8 mouse cellular contexts compared by ENCODE assay signal in the genomic region with DNA sequence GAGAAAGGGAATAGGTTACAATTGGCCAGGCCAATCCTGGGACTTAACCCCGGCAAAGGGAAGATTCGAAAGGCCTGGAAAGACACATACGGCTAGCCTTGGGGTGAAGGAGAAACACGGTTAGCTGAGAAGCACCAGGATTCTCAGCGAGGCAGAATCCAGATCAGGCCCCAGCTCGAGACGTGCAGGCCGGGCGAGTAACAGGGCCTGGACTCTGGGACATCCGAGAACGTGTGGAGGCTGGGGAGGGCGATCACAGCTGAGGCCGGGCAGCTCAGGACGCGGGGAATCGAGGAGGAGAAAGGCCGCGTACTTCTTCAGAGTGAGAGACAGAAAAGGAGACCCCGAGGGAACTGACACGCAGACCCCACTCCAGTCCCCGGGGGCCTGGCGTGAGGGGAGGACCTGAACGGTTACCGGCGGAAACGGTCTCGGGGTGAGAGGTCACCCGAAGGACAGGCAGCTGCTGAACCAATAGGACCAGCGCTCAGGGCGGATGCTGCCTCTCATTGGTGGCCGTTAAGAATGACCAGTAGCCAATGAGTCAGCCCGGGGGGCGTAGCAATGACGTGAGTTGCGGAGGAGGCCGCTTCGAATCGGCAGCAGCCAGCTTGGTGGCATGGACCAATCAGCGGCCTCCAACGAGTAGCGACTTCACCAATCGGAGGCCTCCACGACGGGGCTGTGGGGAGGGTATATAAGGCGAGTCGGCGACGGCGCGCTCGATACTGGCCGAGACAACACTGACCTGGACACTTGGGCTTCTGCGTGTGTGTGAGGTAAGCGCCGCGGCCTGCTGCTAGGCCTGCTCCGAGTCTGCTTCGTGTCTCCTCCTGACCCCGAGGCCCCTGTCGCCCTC. TPM values are rescaled to one million over a fixed set of nuclear protein-coding genes. Genes with fewer than 3 reads are reported as not detected.
DNase-seq lines count a peak whose midpoint lies in the region; ATAC-seq and TF ChIP-seq lines count a peak whose summit lies in the region.

A gene (plus strand): TSS at position 603 of the 859 bp plus-strand sequence.

- H3K27me3 ChIP-seq in heart, embryonic 12.5 days (replicated peaks): no peaks in the 10 kb centered on the region
- no peaks in the 10 kb centered on the region for H3K27me3 ChIP-seq in kidney, postnatal 0 days (ENCODE audit: insufficient read depth, low read length)
- H3K27me3 ChIP-seq in liver, embryonic 11.5 days (replicated peaks; ENCODE audit: control insufficient read depth, insufficient read depth, low read length): no peaks in the 10 kb centered on the region
- H3K27me3 ChIP-seq in stomach, embryonic 14.5 days (ENCODE audit: control insufficient read depth, insufficient read depth, low read length): no peaks in the 10 kb centered on the region

- 0% methylated on average over 60 of the region's 60 CpGs for WGBS in heart, embryonic 12.5 days
- WGBS in kidney, postnatal 0 days: under 1% methylated on average over 60 of the region's 60 CpGs
- under 1% methylated on average over 60 of the region's 60 CpGs for WGBS in liver, embryonic 11.5 days
- under 1% methylated on average over 59 of the region's 60 CpGs for WGBS in stomach, embryonic 14.5 days

- H3K4me1 ChIP-seq in heart, embryonic 12.5 days (replicated peaks): peaks cover 38% of the 10 kb centered on the region
- H3K4me1 ChIP-seq in kidney, postnatal 0 days (replicated peaks; ENCODE audit: insufficient read depth, low read length): peaks cover 22% of the 10 kb centered on the region
- H3K4me1 ChIP-seq in liver, embryonic 11.5 days (replicated peaks; ENCODE audit: control insufficient read depth, insufficient read depth, low read length): peaks cover 37% of the 10 kb centered on the region
- peaks cover 34% of the 10 kb centered on the region for H3K4me1 ChIP-seq in stomach, embryonic 14.5 days (ENCODE audit: control insufficient read depth, insufficient read depth, low read length)

- H3K4me2 ChIP-seq in heart, embryonic 12.5 days: peak within 1 kb of the TSS; percentile 77
- peak within 1 kb of the TSS; percentile 77 for H3K4me2 ChIP-seq in kidney, postnatal 0 days (ENCODE audit: low read length)
- peak within 1 kb of the TSS; percentile 90 for H3K4me2 ChIP-seq in liver, embryonic 11.5 days
- peak within 1 kb of the TSS; percentile 74 for H3K4me2 ChIP-seq in stomach, embryonic 14.5 days (replicated peaks; ENCODE audit: low read depth, low read length)

- H3K27ac ChIP-seq in heart, embryonic 12.5 days (ENCODE audit: poor library complexity, severe bottlenecking): peak within 1 kb of the TSS; percentile 89
- H3K27ac ChIP-seq in kidney, postnatal 0 days: peak within 1 kb of the TSS; percentile 93
- H3K27ac ChIP-seq in liver, embryonic 11.5 days (ENCODE audit: low read depth, low read length): peak within 1 kb of the TSS; percentile 89
- peak within 1 kb of the TSS; percentile 91 for H3K27ac ChIP-seq in stomach, embryonic 14.5 days (ENCODE audit: low read length)

- peak within 1 kb of the TSS; percentile 99 for H3K9ac ChIP-seq in heart, embryonic 12.5 days
- H3K9ac ChIP-seq in kidney, postnatal 0 days (ENCODE audit: low read depth, low read length): peak within 1 kb of the TSS; percentile 97
- peak within 1 kb of the TSS; percentile 99 for H3K9ac ChIP-seq in liver, embryonic 11.5 days (ENCODE audit: low read depth, low read length)
- peak within 1 kb of the TSS; percentile 99 for H3K9ac ChIP-seq in stomach, embryonic 14.5 days (replicated peaks; ENCODE audit: low read depth, low read length)

- H3K4me3 ChIP-seq in heart, embryonic 12.5 days: peak within 1 kb of the TSS; percentile 96
- peak within 1 kb of the TSS; percentile 87 for H3K4me3 ChIP-seq in kidney, postnatal 0 days (replicated peaks; ENCODE audit: low read depth, low read length)
- H3K4me3 ChIP-seq in liver, embryonic 11.5 days (ENCODE audit: low read depth, low read length): peak within 1 kb of the TSS; percentile 99
- H3K4me3 ChIP-seq in stomach, embryonic 14.5 days (ENCODE audit: low read depth, low read length): peak within 1 kb of the TSS; percentile 98

- ATAC-seq in erythroid progenitor cell, adult 5-6 weeks (replicated peaks; ENCODE audit: low FRiP score, poor library complexity, severe bottlenecking): peak; percentile 96
- ATAC-seq in heart, embryonic 12.5 days (ENCODE audit: insufficient number of reproducible peaks, low FRiP score): peak; percentile 99
- peak; percentile 99 for ATAC-seq in kidney, postnatal 0 days (replicated peaks; ENCODE audit: low FRiP score, low read depth)
- ATAC-seq in liver, embryonic 11.5 days (replicated peaks; ENCODE audit: low FRiP score): peak; percentile 98
- peak; percentile 99 for ATAC-seq in stomach, embryonic 14.5 days (ENCODE audit: insufficient number of reproducible peaks, insufficient read depth, low FRiP score, low read depth)

- TF ChIP-seq CTCF in kidney, postnatal 0 days (IDR thresholded peaks at IDR 0.05; ENCODE audit: low read depth): no peak

- H3K36me3 ChIP-seq in heart, embryonic 12.5 days: peaks cover 39% of the 10 kb centered on the region
- H3K36me3 ChIP-seq in kidney, postnatal 0 days (ENCODE audit: insufficient read depth, low read length): peaks cover 28% of the 10 kb centered on the region
- H3K36me3 ChIP-seq in liver, embryonic 11.5 days (ENCODE audit: control insufficient read depth, insufficient read depth, low read length): peaks cover 31% of the 10 kb centered on the region
- H3K36me3 ChIP-seq in stomach, embryonic 14.5 days (ENCODE audit: control insufficient read depth, insufficient read depth, low read length): peaks cover 36% of the 10 kb centered on the region

- no peaks in the 10 kb centered on the region for H3K9me3 ChIP-seq in heart, embryonic 12.5 days (replicated peaks)
- no peaks in the 10 kb centered on the region for H3K9me3 ChIP-seq in kidney, postnatal 0 days (replicated peaks; ENCODE audit: low read length)
- H3K9me3 ChIP-seq in liver, embryonic 11.5 days (ENCODE audit: control insufficient read depth, low read length): no peaks in the 10 kb centered on the region
- H3K9me3 ChIP-seq in stomach, embryonic 14.5 days (ENCODE audit: control insufficient read depth, low read depth, low read length): no peaks in the 10 kb centered on the region

- DNase-seq in CD4-positive helper T cell, adult 2 months (ENCODE audit: low read depth, low spot score): peak; percentile 100
- peak; percentile 99 for DNase-seq in brain, embryonic 18.5 days (ENCODE audit: low read depth, low spot score)
- DNase-seq in kidney, postnatal 0 days (ENCODE audit: low spot score): peak; percentile 100
- DNase-seq in liver, embryonic 11.5 days (ENCODE audit: low spot score): peak; percentile 99
- DNase-seq in naive thymus-derived CD4-positive, alpha-beta T cell, adult 2 months (ENCODE audit: low read depth): peak; percentile 99

RNA-seq across cellular contexts. Expression of the gene that starts here (rescaled TPM):
- 168 and 188 TPM in 2 replicates for total RNA-seq in erythroid progenitor cell, adult 5-6 weeks (2015; ENCODE audit: low replicate concordance)
- total RNA-seq in erythroid progenitor cell, adult 5-6 weeks (2017; ENCODE audit: low replicate concordance): 512 and 550 TPM in 2 replicates
- polyA plus RNA-seq in heart, embryonic 12.5 days (2016; fragmentation: Nextera tagmentation; extraction: Ambion mirVana): 916 and 917 TPM in 2 replicates
- polyA plus RNA-seq in kidney, postnatal 0 days (2015; fragmentation: Nextera tagmentation; extraction: Ambion mirVana): 688 and 780 TPM in 2 replicates
- polyA plus RNA-seq in liver, embryonic 11.5 days (2014; fragmentation: Nextera tagmentation; extraction: Ambion mirVana): 964 and 1,028 TPM in 2 replicates
- polyA plus RNA-seq in stomach, embryonic 14.5 days (2014; fragmentation: Nextera tagmentation; extraction: Ambion mirVana): 622 and 812 TPM in 2 replicates

Comparison
In these comparisons a context has a peak if more than half of its experiments do, and no peak if none do; other contexts are left out.
1. Peak in every context shown above with its lines: DNase-seq, ATAC-seq, H3K4me3 ChIP-seq and H3K27ac ChIP-seq.